Mouse (Mus musculus) heart, embryonic 16.5 days (tissue): Measurements from ENCODE around the gene Tpi1. TPM values are rescaled to one million over a fixed set of nuclear protein-coding genes. Genes with fewer than 3 reads are reported as not detected.

Experiments
- ATAC-seq: fragments of 200-750 bp; cut with Nextera tagmentation; replicated peaks from 2 replicates; pipeline ENCODE4 v1.8.0; 2017; ENCODE audit warnings: moderate number of reproducible peaks; ENCODE audit not compliant: insufficient read depth, low FRiP score; ENCODE audit errors: extremely low read depth
- H3K27ac ChIP-seq: fragments of 300-500 bp; sonication (generic); 2 replicates; pipeline ENCODE4 v1.5.1; 2014; ENCODE audit warnings: mild to moderate bottlenecking, low read length, control low read depth, moderate library complexity
- H3K27me3 ChIP-seq: fragments of 300-500 bp; sonication (generic); 2 replicates; pipeline ENCODE4 v1.6.1; 2014; ENCODE audit warnings: low read length, mixed read lengths; ENCODE audit not compliant: control insufficient read depth, insufficient read depth
- H3K36me3 ChIP-seq: fragments of 300-500 bp; sonication (generic); 2 replicates; pipeline ENCODE4 v1.6.1; 2014; ENCODE audit not compliant: control insufficient read depth, insufficient read depth
- H3K4me1 ChIP-seq: fragments of 300-500 bp; sonication (generic); 2 replicates; pipeline ENCODE4 v1.6.1; 2014; ENCODE audit warnings: low read length, mixed read lengths; ENCODE audit not compliant: control insufficient read depth, insufficient read depth
- H3K4me2 ChIP-seq: fragments of 300-500 bp; sonication (generic); 2 replicates; pipeline ENCODE4 v1.6.1; 2014; ENCODE audit warnings: low read depth, mild to moderate bottlenecking, control low read depth, low read length
- H3K4me3 ChIP-seq: fragments of 300-500 bp; sonication (generic); 2 replicates; pipeline ENCODE4 v1.5.1; 2014; ENCODE audit warnings: mild to moderate bottlenecking, control low read depth, low read length
- H3K9ac ChIP-seq: fragments of 300-500 bp; sonication (generic); 2 replicates; pipeline ENCODE4 v1.6.1; 2014; ENCODE audit warnings: low read length, control low read depth
- H3K9me3 ChIP-seq: fragments of 300-500 bp; sonication (generic); replicated peaks from 2 replicates; pipeline ENCODE4 v1.6.1; 2016; ENCODE audit warnings: low read length; ENCODE audit not compliant: control insufficient read depth
- WGBS: fragments of 180-500 bp; shearing (Covaris S2); extraction: QIAGEN DNeasy Blood & Tissue Kit; methylation state at CpG from one replicate; pipeline ENCODE4 v1.1.7; 2014; 5-methylcytosine and 5-hydroxymethylcytosine counted together
- polyA plus RNA-seq: library from polyadenylated mRNA; unstranded; fragments of >200 nt; fragmentation: Nextera tagmentation; extraction: Ambion mirVana; gene quantifications from 2 replicates; pipeline ENCODE4 v1.2.1, GENCODE M21; 2015

Tpi1 gene
- polyA plus RNA-seq, 1 experiment from 2014 or later, result 1,576 TPM

- Histone ChIP-seq H3K27ac (no peak overlapping the region), H3K4me2 (no peak overlapping the region)
These were observed 43.6 kb downstream of the Tpi1 start for GRCm38 (mm10) chr6:124770511-124770910.

DNA sequence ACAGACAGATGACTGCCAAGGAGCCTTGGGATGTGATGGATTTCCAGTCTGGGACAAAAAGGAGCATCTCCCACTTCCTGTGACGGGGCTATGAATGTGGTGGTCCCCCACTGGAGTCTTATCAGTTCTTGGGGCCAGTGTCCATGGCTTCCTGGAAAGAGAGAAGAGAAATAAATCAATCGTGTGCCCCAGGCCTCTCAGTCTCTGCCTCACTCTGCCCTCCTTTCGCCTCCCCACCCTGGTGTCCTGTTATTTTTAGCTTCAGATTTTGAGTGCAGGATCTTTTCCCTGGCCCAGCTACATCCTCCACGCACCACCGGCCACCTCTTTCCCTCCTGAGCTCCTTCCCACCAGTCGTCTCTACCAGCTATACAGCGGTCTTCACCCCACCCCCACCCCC, 44.1 kb downstream of the Tpi1 start:
- Histone ChIP-seq H3K4me3 (peak overlapping the region; percentile 66), H3K9me3 (no peaks in the 10 kb centered on the region), H3K4me1 (peaks cover 8% of the 10 kb centered on the region), H3K36me3 (no peaks in the 10 kb centered on the region), H3K4me2 (peak overlapping the region; percentile 99), H3K27me3 (no peaks in the 10 kb centered on the region; the same call in 1 of the 2 replicates), H3K27ac (no peak overlapping the region), H3K9ac (peak overlapping the region; percentile 75)
- ATAC-seq, result no peak
- WGBS, result 29% methylated on average over 7 of the region's 7 CpGs

More at GRCm38 (mm10) chr6:124770511-124770910, 43.6 kb downstream of the Tpi1 start:
- H3K27me3 ChIP-seq, result no peaks in the 10 kb centered on the region; the same call in 1 of the 2 replicates
- no peak for ATAC-seq
- H3K4me1 ChIP-seq, result peaks cover 8% of the 10 kb centered on the region
- WGBS, result 78% methylated on average over 15 of the region's 15 CpGs
- H3K9me3 ChIP-seq, result no peaks in the 10 kb centered on the region
- H3K4me3 ChIP-seq, result no peak overlapping the region
- no peaks in the 10 kb centered on the region for H3K36me3 ChIP-seq
- H3K9ac ChIP-seq, result no peak overlapping the region

GRCm38 (mm10) chr6:124769101-124769765, 44.9 kb downstream of the Tpi1 start, which contains the start of gene Eno2:
Gene Eno2 (minus strand): TSS chr6:124769673.
- 2% methylated on average over 50 of the region's 54 CpGs for WGBS
- peak within 1 kb of the TSS; percentile 75 for H3K9ac ChIP-seq
- no peaks in the 10 kb centered on the region for H3K9me3 ChIP-seq
- peak; percentile 81 for ATAC-seq
- H3K36me3 ChIP-seq, result no peaks in the 10 kb centered on the region
- H3K27me3 ChIP-seq, result no peaks in the 10 kb centered on the region; the same call in 1 of the 2 replicates
- H3K4me1 ChIP-seq, result peaks cover 8% of the 10 kb centered on the region
- peak within 1 kb of the TSS; percentile 99 for H3K4me2 ChIP-seq
- H3K27ac ChIP-seq, result no peak within 1 kb of the TSS; the same call in 1 of the 2 replicates
- H3K4me3 ChIP-seq, result peak within 1 kb of the TSS; percentile 66

DNA sequence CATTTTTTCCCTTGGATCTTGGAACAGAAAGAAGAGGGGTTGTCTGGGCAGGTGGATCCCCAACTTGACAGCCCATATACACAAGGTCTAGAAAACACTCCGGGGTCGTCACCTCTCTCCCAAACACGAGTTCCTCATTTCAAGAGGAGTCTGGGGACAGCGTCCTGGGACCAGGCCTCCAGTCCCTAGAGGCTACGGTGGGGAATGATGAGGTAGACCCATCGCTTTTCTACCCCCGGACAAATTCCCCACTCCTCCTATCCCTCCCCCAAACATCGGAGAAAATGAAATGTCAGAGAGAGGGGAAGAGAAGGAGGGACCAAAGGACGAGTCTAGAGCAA, 45.4 kb downstream of the Tpi1 start:
- Histone ChIP-seq H3K27ac (no peak overlapping the region), H3K27me3 (no peaks in the 10 kb centered on the region; the same call in 1 of the 2 replicates), H3K36me3 (no peaks in the 10 kb centered on the region), H3K4me3 (peak overlapping the region; percentile 66), H3K9ac (peak overlapping the region; percentile 75; the same call in 1 of the 2 replicates), H3K4me1 (peaks cover 8% of the 10 kb centered on the region), H3K4me2 (peak overlapping the region; percentile 99), H3K9me3 (no peaks in the 10 kb centered on the region)
- 7% methylated on average over 9 of the region's 9 CpGs for WGBS
- no peak for ATAC-seq

DNA sequence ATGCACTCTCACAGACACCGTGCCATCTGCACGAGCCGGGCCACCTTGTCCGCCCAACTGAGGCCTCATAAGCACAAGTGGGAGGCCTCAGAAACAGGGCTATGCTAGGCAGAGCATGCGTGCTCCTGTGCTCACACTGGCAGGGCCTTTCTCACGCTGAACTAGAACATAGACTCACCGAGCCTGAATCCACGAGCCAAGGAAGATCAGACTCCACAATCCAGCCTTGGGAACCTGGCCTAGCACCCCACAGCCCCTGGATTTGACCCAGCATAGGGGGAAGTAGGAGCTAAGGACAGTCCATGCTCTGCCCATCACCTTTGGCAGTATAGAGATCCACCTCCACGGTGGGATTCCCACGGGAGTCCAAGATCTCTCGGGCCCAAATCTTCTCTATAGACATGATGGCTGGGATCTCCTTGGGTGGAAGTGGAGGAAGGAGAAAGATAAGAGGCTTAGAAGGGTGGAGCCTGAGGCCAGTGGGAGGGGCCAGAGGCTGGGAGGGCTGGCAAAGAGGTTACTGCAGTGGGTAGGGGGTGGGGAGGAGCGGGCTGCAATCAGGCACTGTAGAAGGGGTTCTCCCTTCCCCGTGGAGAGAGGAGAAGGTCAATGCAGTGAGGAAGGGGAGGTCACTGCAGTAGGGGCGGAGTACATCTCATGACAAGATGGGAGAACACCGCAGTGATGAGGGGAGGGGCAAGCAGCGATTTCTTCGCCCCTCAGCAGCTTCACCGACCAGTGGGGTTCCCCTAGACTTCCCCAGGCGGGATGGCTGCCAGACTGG, 46.0 kb downstream of the Tpi1 start:
- Histone ChIP-seq H3K9me3 (no peaks in the 10 kb centered on the region), H3K4me2 (peak overlapping the region; percentile 99), H3K9ac (no peak overlapping the region), H3K36me3 (no peaks in the 10 kb centered on the region), H3K4me1 (peaks cover 8% of the 10 kb centered on the region), H3K27me3 (no peaks in the 10 kb centered on the region; the same call in 1 of the 2 replicates), H3K27ac (no peak overlapping the region), H3K4me3 (no peak overlapping the region; the same call in 1 of the 2 replicates)
- WGBS, result 34% methylated on average over 19 of the region's 19 CpGs
- ATAC-seq, result 0 out of 2 replicates have a peak, but pooled peaks have one; percentile 34

- Histone ChIP-seq H3K36me3 (no peaks in the 10 kb centered on the region), H3K4me3 (no peak overlapping the region), H3K4me1 (peaks cover 8% of the 10 kb centered on the region), H3K9me3 (no peaks in the 10 kb centered on the region), H3K9ac (no peak overlapping the region), H3K27me3 (no peaks in the 10 kb centered on the region; the same call in 1 of the 2 replicates), H3K4me2 (no peak overlapping the region), H3K27ac (no peak overlapping the region)
- WGBS, result 53% methylated on average over 4 of the region's 4 CpGs
- no peak for ATAC-seq
These were observed 46.6 kb downstream of the Tpi1 start for GRCm38 (mm10) chr6:124767536-124767919.

GRCm38 (mm10) chr6:124765951-124766350, 48.1 kb downstream of the Tpi1 start:
- no peak overlapping the region for H3K27ac ChIP-seq
- no peak overlapping the region for H3K4me2 ChIP-seq
- ATAC-seq, result no peak
- no peak overlapping the region for H3K4me3 ChIP-seq
- no peak overlapping the region for H3K9ac ChIP-seq
- H3K4me1 ChIP-seq, result peaks cover 8% of the 10 kb centered on the region
- H3K36me3 ChIP-seq, result no peaks in the 10 kb centered on the region
- no peaks in the 10 kb centered on the region; the same call in 1 of the 2 replicates for H3K27me3 ChIP-seq
- no peaks in the 10 kb centered on the region for H3K9me3 ChIP-seq
- 85% methylated on average over 7 of the region's 7 CpGs for WGBS
